Mouse (Mus musculus) right cerebral cortex, postnatal 14 days (tissue): ENCODE data around the gene Itpr1.
A peak's percentile ranks its signal among the peaks of the same experiment; 100 is the strongest.

Experiments
- DNase-seq: peaks from one replicate; pipeline ENCODE4 v3.0.0; 2022

The Itpr1 gene

GRCm38 (mm10) chr6:108401412-108401955 lies 188.6 kb downstream of the Itpr1 start:
- no peak for DNase-seq

GRCm38 (mm10) chr6:108404736-108405135 lies 191.8 kb downstream of the Itpr1 start:
- no peak for DNase-seq

GRCm38 (mm10) chr6:108408053-108408452 lies 195.2 kb downstream of the Itpr1 start:
- DNase-seq, result no peak

- DNase-seq, result no peak
Observed at GRCm38 (mm10) chr6:108408726-108409125, 195.8 kb downstream of the Itpr1 start.

- no peak for DNase-seq
Observed at GRCm38 (mm10) chr6:108410771-108411170, 197.9 kb downstream of the Itpr1 start.

- DNase-seq, result no peak
Observed at GRCm38 (mm10) chr6:108411201-108411600, 198.3 kb downstream of the Itpr1 start.

- no peak for DNase-seq
Observed at GRCm38 (mm10) chr6:108413006-108413405, 200.1 kb downstream of the Itpr1 start.

GRCm38 (mm10) chr6:108413593-108413992 lies 200.7 kb downstream of the Itpr1 start:
- DNase-seq, result no peak

- DNase-seq, result no peak
Observed at GRCm38 (mm10) chr6:108415847-108416246, 203.0 kb downstream of the Itpr1 start.

- peak; percentile 62 for DNase-seq
Observed at GRCm38 (mm10) chr6:108417508-108417907, 204.6 kb downstream of the Itpr1 start.

GRCm38 (mm10) chr6:108418218-108418617 lies 205.3 kb downstream of the Itpr1 start:
- no peak for DNase-seq

GRCm38 (mm10) chr6:108424749-108425584 lies 212.1 kb downstream of the Itpr1 start:
- DNase-seq, result no peak

GRCm38 (mm10) chr6:108426789-108427188 lies 213.9 kb downstream of the Itpr1 start:
- peak; percentile 90 for DNase-seq

GRCm38 (mm10) chr6:108428383-108428782 lies 215.5 kb downstream of the Itpr1 start:
- DNase-seq, result no peak

GRCm38 (mm10) chr6:108429950-108430349 lies 217.1 kb downstream of the Itpr1 start:
- no peak for DNase-seq

- no peak for DNase-seq
Observed at GRCm38 (mm10) chr6:108431193-108431592, 218.3 kb downstream of the Itpr1 start.

- DNase-seq, result no peak
Observed at GRCm38 (mm10) chr6:108432836-108433235, 219.9 kb downstream of the Itpr1 start.

- no peak for DNase-seq
Observed at GRCm38 (mm10) chr6:108434816-108435215, 221.9 kb downstream of the Itpr1 start.

- no peak for DNase-seq
Observed at GRCm38 (mm10) chr6:108435467-108435866, 222.6 kb downstream of the Itpr1 start.

GRCm38 (mm10) chr6:108436608-108437007 lies 223.7 kb downstream of the Itpr1 start:
- DNase-seq, result no peak

GRCm38 (mm10) chr6:108441290-108441689 lies 228.4 kb downstream of the Itpr1 start:
- no peak for DNase-seq

GRCm38 (mm10) chr6:108442291-108442690 lies 229.4 kb downstream of the Itpr1 start:
- DNase-seq, result no peak

GRCm38 (mm10) chr6:108444435-108444834 lies 231.5 kb downstream of the Itpr1 start:
- peak; percentile 46 for DNase-seq

- no peak for DNase-seq
Observed at GRCm38 (mm10) chr6:108445006-108445405, 232.1 kb downstream of the Itpr1 start.

- no peak for DNase-seq
Observed at GRCm38 (mm10) chr6:108446766-108447165, 233.9 kb downstream of the Itpr1 start.
